Mouse (Mus musculus) CH12.LX (cell line): Measurements from ENCODE around the gene Slc36a3. TPM values are rescaled to one million over a fixed set of nuclear protein-coding genes. Genes with fewer than 3 reads are reported as not detected.

Experiments
- DNase-seq: peaks from one replicate; pipeline ENCODE4 v3.0.0-alpha.2; 2013; ENCODE audit errors: extremely low read depth
- H3K27ac ChIP-seq: 2 replicates; pipeline ENCODE4 v1.5.1; 2012; ENCODE audit warnings: low read depth, mild to moderate bottlenecking, control low read depth, moderate library complexity; ENCODE audit not compliant: insufficient read depth
- H3K27me3 ChIP-seq: replicated peaks from 2 replicates; pipeline ENCODE3; 2012; ENCODE audit warnings: inconsistent platforms
- H3K36me3 ChIP-seq, 2 experiments: replicated peaks in 1 of 2; 2 replicates each; pipeline versions ENCODE3 to v1.6.1; 2012; ENCODE audit warnings: inconsistent platforms in 1 of 2, low read length in 1 of 2, mild to moderate bottlenecking in 1 of 2, mixed read lengths in 1 of 2, moderate library complexity in 1 of 2; ENCODE audit not compliant: control insufficient read depth in 1 of 2, insufficient read depth in 1 of 2
- H3K4me1 ChIP-seq, 2 experiments: 2 replicates each; pipeline ENCODE4 v1.6.1; 2012; ENCODE audit warnings: inconsistent platforms in 1 of 2, moderate library complexity in 1 of 2; ENCODE audit not compliant: insufficient read depth in 2 of 2, control insufficient read depth in 1 of 2
- H3K4me2 ChIP-seq: 2 replicates; pipeline ENCODE4 v1.6.1; 2012; ENCODE audit warnings: low read depth, mild to moderate bottlenecking, control low read depth; ENCODE audit not compliant: poor library complexity, insufficient read depth, severe bottlenecking
- H3K4me3 ChIP-seq, 3 experiments: fragments of 150-350 bp in 1 of 3; sonication (generic) in 1 of 3; replicated peaks in 1 of 3; 2 replicates each; pipeline versions ENCODE3 to v1.5.1; 2011 to 2012; ENCODE audit warnings: low read depth in 2 of 3, low read length in 2 of 3, mild to moderate bottlenecking in 2 of 3, moderate library complexity in 2 of 3, control low read depth in 1 of 3, improper control_type of control experiment in 1 of 3, inconsistent platforms in 1 of 3, mixed read lengths in 1 of 3; ENCODE audit not compliant: poor library complexity in 1 of 3
- H3K79me2 ChIP-seq: replicated peaks from 2 replicates; pipeline ENCODE4 v1.6.1; 2012; ENCODE audit warnings: mild to moderate bottlenecking, moderate library complexity; ENCODE audit not compliant: control insufficient read depth, poor library complexity, insufficient read depth, severe bottlenecking; ENCODE audit errors: extremely low read depth
- H3K9ac ChIP-seq: 2 replicates; pipeline ENCODE4 v1.6.1; 2012; ENCODE audit warnings: low read depth, mild to moderate bottlenecking, control low read depth, moderate library complexity; ENCODE audit not compliant: insufficient read depth
- H3K9me3 ChIP-seq: replicated peaks from 2 replicates; pipeline ENCODE3; 2012; ENCODE audit warnings: low read length, inconsistent platforms, mixed read lengths
- BHLHE40 ChIP-seq: IDR thresholded peaks from 2 replicates; pipeline ENCODE4 v1.6.1; 2011; ENCODE audit warnings: mild to moderate bottlenecking, low read depth, low read length, improper control_type of control experiment
- CHD1 ChIP-seq: IDR thresholded peaks from 2 replicates; pipeline ENCODE4 v1.6.1; 2012; ENCODE audit warnings: low read depth, low read length, improper control_type of control experiment, inconsistent platforms
- CHD2 ChIP-seq: IDR thresholded peaks from 2 replicates; pipeline ENCODE4 v1.6.1; 2011; ENCODE audit warnings: low read length, improper control_type of control experiment
- CTCF ChIP-seq, 2 experiments: IDR thresholded peaks in 1 of 2; conservative IDR thresholded peaks in 1 of 2; 2 replicates each; pipeline ENCODE4 v1.5.1; 2011 to 2012; ENCODE audit warnings: low read depth in 2 of 2, low read length in 2 of 2, improper control_type of control experiment in 1 of 2, inconsistent platforms in 1 of 2, mild to moderate bottlenecking in 1 of 2, moderate library complexity in 1 of 2
- E2F4 ChIP-seq: IDR thresholded peaks from 2 replicates; pipeline ENCODE4 v1.6.1; 2011; ENCODE audit warnings: low read depth, low read length, improper control_type of control experiment; ENCODE audit not compliant: insufficient replicate concordance
- ELF1 ChIP-seq: IDR thresholded peaks from 2 replicates; pipeline ENCODE4 v1.6.1; 2014; ENCODE audit warnings: low read depth, mild to moderate bottlenecking, inconsistent platforms, low read length, improper control_type of control experiment
- EP300 ChIP-seq: IDR thresholded peaks from 2 replicates; pipeline ENCODE4 v1.6.1; 2011; ENCODE audit warnings: low read length, improper control_type of control experiment
- ETS1 ChIP-seq: conservative IDR thresholded peaks from 2 replicates; pipeline ENCODE4 v1.6.1; 2012; ENCODE audit warnings: low read depth, mild to moderate bottlenecking, inconsistent platforms, low read length, improper control_type of control experiment, moderate library complexity
- GABPA ChIP-seq: IDR thresholded peaks from 2 replicates; pipeline ENCODE4 v1.6.1; 2012; ENCODE audit warnings: low read depth, low read length, improper control_type of control experiment, inconsistent platforms; ENCODE audit not compliant: insufficient replicate concordance
- HCFC1 ChIP-seq: IDR thresholded peaks from 2 replicates; pipeline ENCODE4 v1.6.1; 2012; ENCODE audit warnings: low read depth, mild to moderate bottlenecking, inconsistent platforms, low read length, improper control_type of control experiment
- IRF4 ChIP-seq: IDR thresholded peaks from 2 replicates; pipeline ENCODE4 v1.6.1; 2014; ENCODE audit warnings: low read depth, mild to moderate bottlenecking, inconsistent platforms, low read length, improper control_type of control experiment
- JUN ChIP-seq: IDR thresholded peaks from 2 replicates; pipeline ENCODE4 v1.6.1; 2011; ENCODE audit warnings: low read depth, mild to moderate bottlenecking, low read length, improper control_type of control experiment, moderate library complexity; ENCODE audit not compliant: insufficient read depth
- JUND ChIP-seq: conservative IDR thresholded peaks from 2 replicates; pipeline ENCODE4 v1.6.1; 2011; ENCODE audit warnings: low read depth, low read length, improper control_type of control experiment
- KAT2A ChIP-seq: IDR thresholded peaks from 2 replicates; pipeline ENCODE4 v1.6.1; 2012; ENCODE audit warnings: low read length, improper control_type of control experiment, inconsistent platforms; ENCODE audit not compliant: insufficient replicate concordance
- MAFK ChIP-seq: IDR thresholded peaks from 2 replicates; pipeline ENCODE4 v1.6.1; 2011; ENCODE audit warnings: low read length, improper control_type of control experiment; ENCODE audit not compliant: insufficient replicate concordance
- MAX ChIP-seq: IDR thresholded peaks from 2 replicates; pipeline ENCODE4 v1.6.1; 2011; ENCODE audit warnings: low read length, improper control_type of control experiment
- MAZ ChIP-seq: IDR thresholded peaks from 2 replicates; pipeline ENCODE4 v1.6.1; 2012; ENCODE audit warnings: low read depth, mild to moderate bottlenecking, inconsistent platforms, low read length, improper control_type of control experiment, moderate library complexity
- MEF2A ChIP-seq: IDR thresholded peaks from 2 replicates; pipeline ENCODE4 v1.6.1; 2014; ENCODE audit warnings: low read depth, mild to moderate bottlenecking, inconsistent platforms, low read length, improper control_type of control experiment, borderline replicate concordance
- MXI1 ChIP-seq: IDR thresholded peaks from 2 replicates; pipeline ENCODE4 v1.6.1; 2011; ENCODE audit warnings: mild to moderate bottlenecking, low read depth, low read length, improper control_type of control experiment
- MYC ChIP-seq: IDR thresholded peaks from 2 replicates; pipeline ENCODE4 v1.6.1; 2011; ENCODE audit warnings: low read depth, mild to moderate bottlenecking, improper control_type of control experiment, low read length
- NELFE ChIP-seq: IDR thresholded peaks from 2 replicates; pipeline ENCODE4 v1.6.1; 2011; ENCODE audit warnings: low read depth, low read length, improper control_type of control experiment
- NRF1 ChIP-seq: IDR thresholded peaks from 2 replicates; pipeline ENCODE4 v1.6.1; 2014; ENCODE audit warnings: low read depth, mild to moderate bottlenecking, inconsistent platforms, low read length, improper control_type of control experiment, moderate library complexity
- PAX5 ChIP-seq: IDR thresholded peaks from 2 replicates; pipeline ENCODE4 v1.6.1; 2012; ENCODE audit warnings: low read length, inconsistent platforms, mixed read lengths
- POLR2A ChIP-seq: IDR thresholded peaks from 2 replicates; pipeline ENCODE4 v1.6.1; 2011; ENCODE audit warnings: low read depth, mild to moderate bottlenecking, improper control_type of control experiment, low read length
- POLR2AphosphoS2 ChIP-seq: IDR thresholded peaks from 2 replicates; pipeline ENCODE4 v1.6.1; 2011; ENCODE audit warnings: low read depth, low read length, improper control_type of control experiment
- RAD21 ChIP-seq: IDR thresholded peaks from 2 replicates; pipeline ENCODE4 v1.6.1; 2011; ENCODE audit warnings: low read depth, mild to moderate bottlenecking, low read length, improper control_type of control experiment, moderate library complexity
- RCOR1 ChIP-seq: conservative IDR thresholded peaks from 2 replicates; pipeline ENCODE4 v1.6.1; 2012; ENCODE audit warnings: low read depth, mild to moderate bottlenecking, inconsistent platforms, low read length, improper control_type of control experiment
- SIN3A ChIP-seq: IDR thresholded peaks from 2 replicates; pipeline ENCODE4 v1.6.1; 2012; ENCODE audit warnings: low read length, improper control_type of control experiment, inconsistent platforms
- SMC3 ChIP-seq: IDR thresholded peaks from 2 replicates; pipeline ENCODE4 v1.6.1; 2011; ENCODE audit warnings: low read depth, low read length, improper control_type of control experiment
- TBP ChIP-seq: conservative IDR thresholded peaks from 2 replicates; pipeline ENCODE4 v1.6.1; 2011; ENCODE audit warnings: low read depth, low read length, improper control_type of control experiment
- TCF12 ChIP-seq: IDR thresholded peaks from 2 replicates; pipeline ENCODE4 v1.6.1; 2014; ENCODE audit warnings: low read depth, mild to moderate bottlenecking, inconsistent platforms, low read length, improper control_type of control experiment
- UBTF ChIP-seq: IDR thresholded peaks from 2 replicates; pipeline ENCODE4 v1.6.1; 2012; ENCODE audit warnings: low read depth, mild to moderate bottlenecking, inconsistent platforms, low read length, improper control_type of control experiment, moderate library complexity
- USF1 ChIP-seq: IDR thresholded peaks from 2 replicates; pipeline ENCODE4 v1.6.1; 2014; ENCODE audit warnings: low read depth, mild to moderate bottlenecking, inconsistent platforms, low read length, improper control_type of control experiment
- USF2 ChIP-seq: conservative IDR thresholded peaks from 2 replicates; pipeline ENCODE4 v1.6.1; 2011; ENCODE audit warnings: low read depth, low read length, improper control_type of control experiment
- ZC3H11A ChIP-seq: IDR thresholded peaks from 2 replicates; pipeline ENCODE4 v1.6.1; 2012; ENCODE audit warnings: low read depth, mild to moderate bottlenecking, inconsistent platforms, low read length, improper control_type of control experiment
- ZKSCAN1 ChIP-seq: IDR thresholded peaks from 2 replicates; pipeline ENCODE4 v1.6.1; 2012; ENCODE audit warnings: low read depth, inconsistent platforms, low read length, improper control_type of control experiment, borderline replicate concordance
- ZMIZ1 ChIP-seq: IDR thresholded peaks from 2 replicates; pipeline ENCODE4 v1.6.1; 2012; ENCODE audit warnings: low read depth, mild to moderate bottlenecking, inconsistent platforms, low read length, improper control_type of control experiment
- ZNF384 ChIP-seq: IDR thresholded peaks from 2 replicates; pipeline ENCODE4 v1.6.1; 2012; ENCODE audit warnings: low read depth, low read length, improper control_type of control experiment, inconsistent platforms
- dilution Hi-C: fragments of 300-500 bp; cut with MboI; formaldehyde crosslinking; loops from 2 replicates; pipeline ENCODE4 v1.14.3; 2020; ENCODE audit warnings: low sequenced_read_pairs; ENCODE audit not compliant: extremely low pct_unique_long_range_greater_than_20kb, extremely low pct_ligation_motif_present
- in situ Hi-C: fragments of 300-500 bp; cut with MboI; formaldehyde crosslinking; loops from 3 replicates; pipeline ENCODE4 v1.14.3; 2019; ENCODE audit warnings: low sequenced_read_pairs, low pct_ligation_motif_present, low pct_unique_long_range_greater_than_20kb, mixed read lengths
- polyA plus RNA-seq: library from polyadenylated mRNA; unstranded; fragments of >175 nt; gene quantifications from 2 replicates; pipeline ENCODE4 v1.2.1, GENCODE M21; 2012; ENCODE audit warnings: low read depth; ENCODE audit not compliant: insufficient read length
- total RNA-seq, 2 experiments: library from RNA; depleted of rRNA; stranded (reverse); fragments of 300-350 nt in 1 of 2; fragments of >200 nt in 1 of 2; gene quantifications; 2 replicates each; pipeline ENCODE4 v1.2.3; 2012 to 2014

Slc36a3 gene
- total and polyA plus RNA-seq, 3 experiments: 0.72 to 1.5 (median 0.72) TPM

DNA sequence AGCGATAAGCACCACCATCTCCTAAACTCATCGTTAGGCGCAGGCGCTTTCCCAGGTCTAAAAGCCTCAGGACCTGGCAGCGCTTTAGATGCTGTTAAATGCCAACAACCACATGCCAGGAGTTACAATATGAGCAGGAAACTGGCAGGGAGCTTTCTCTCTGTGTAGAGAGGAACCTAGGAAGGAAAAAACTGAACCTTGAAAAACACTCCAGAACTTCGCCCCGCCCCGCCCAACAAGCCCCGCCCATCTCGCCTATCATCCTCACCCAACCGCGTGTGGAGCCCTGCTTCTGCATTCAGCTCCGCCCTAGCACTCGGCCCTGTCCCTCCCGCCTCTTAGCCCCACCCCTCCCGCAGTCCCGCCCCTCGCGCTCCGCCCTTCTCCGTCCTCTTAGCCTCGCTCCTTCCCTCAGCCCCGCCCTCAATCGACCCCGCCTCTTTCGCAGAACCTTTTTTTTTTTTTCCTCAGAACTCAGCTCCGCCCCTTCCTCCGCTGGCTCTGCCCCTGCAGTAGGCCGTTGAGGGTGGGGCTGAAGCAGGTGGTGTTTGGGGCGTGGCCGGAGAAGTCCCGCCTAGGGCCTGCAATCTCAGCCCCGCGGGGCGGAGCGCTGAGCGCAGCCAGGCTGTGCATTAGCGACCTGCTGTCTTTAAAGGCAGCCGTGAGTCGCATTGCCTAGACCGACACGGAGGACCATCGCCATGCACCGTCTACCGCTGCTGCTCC lies 53.9 kb downstream of the Slc36a3 start, which contains the start of gene Gm2a:
Gene Gm2a, plus strand, starts transcription at position 653 of the 726 bp plus-strand sequence.
- Histone ChIP-seq H3K79me2 (no peaks in the 10 kb centered on the region), H3K4me2 (peak within 1 kb of the TSS; percentile 71), H3K4me3 (peak within 1 kb of the TSS; percentile 70 to 87 (median 71)), H3K27ac (no peak within 1 kb of the TSS)
- TF ChIP-seq HCFC1: no peak
- TF ChIP-seq KAT2A: no peak
- no peak for TF ChIP-seq CHD2
- no peak for TF ChIP-seq SMC3
- no peak for TF ChIP-seq GABPA
- TF ChIP-seq ZC3H11A: no peak
- no peak for TF ChIP-seq JUND
- TF ChIP-seq EP300: no peak
- TF ChIP-seq ZKSCAN1: no peak
- TF ChIP-seq MEF2A: 0 out of 2 replicates have a peak, but pooled peaks have one; percentile 6
- no peak for TF ChIP-seq MAFK
- peak; percentile 85 for TF ChIP-seq TCF12
- peak; percentile 41; the same call in 1 of the 2 replicates for TF ChIP-seq NRF1
- TF ChIP-seq ELF1: peak; percentile 47
- no peak for TF ChIP-seq MAX
- TF ChIP-seq POLR2A: peak; percentile 98
- TF ChIP-seq RCOR1: no peak
- TF ChIP-seq UBTF: peak; percentile 91; the same call in 1 of the 2 replicates
- peak; percentile 96 for TF ChIP-seq NELFE
- no peak for TF ChIP-seq BHLHE40
- no peak for TF ChIP-seq CHD1
- TF ChIP-seq CTCF (conservative IDR thresholded peaks at IDR 0.05 in 1 of 2, IDR thresholded peaks at IDR 0.05 in 1 of 2; ENCODE audit: low read depth in 2 of 2, low read length in 2 of 2): no peak
- no peak for TF ChIP-seq USF2
- peak; percentile 58; the same call in 1 of the 2 replicates for TF ChIP-seq MXI1
- 0 out of 2 replicates have a peak, but pooled peaks have one; percentile 68 for TF ChIP-seq SIN3A
- TF ChIP-seq E2F4: no peak
- peak; percentile 96 for TF ChIP-seq ZMIZ1
- TF ChIP-seq PAX5: no peak
- TF ChIP-seq RAD21: no peak; the same call in 1 of the 2 replicates
- TF ChIP-seq IRF4: no peak
- TF ChIP-seq MAZ: peak; percentile 96
- TF ChIP-seq MYC: no peak
- peak; percentile 95 for TF ChIP-seq ZNF384
- peak; percentile 72; the same call in 1 of the 2 replicates for TF ChIP-seq POLR2AphosphoS2
- no peak for TF ChIP-seq JUN
- no peak for TF ChIP-seq ETS1
- peak; percentile 93 for TF ChIP-seq TBP
- no peak for TF ChIP-seq USF1
- TF ChIP-seq, all 38 proteins: peak for 14
- H3K4me1 ChIP-seq: peaks cover 14 to 34% of the 10 kb centered on the region in 2 experiments
- dilution Hi-C loops: no loop called here
- peaks cover 5 to 16% of the 10 kb centered on the region in 2 experiments for H3K36me3 ChIP-seq
- no peaks in the 10 kb centered on the region for H3K9me3 ChIP-seq
- DNase-seq: peak; percentile 99
- in situ Hi-C loops: no loop called here
- peak within 1 kb of the TSS; percentile 62 for H3K9ac ChIP-seq
- no peaks in the 10 kb centered on the region for H3K27me3 ChIP-seq
